Mouse (Mus musculus) cerebellum, adult 9-10 months (tissue): ENCODE measurements around the gene Minos1.
A peak's percentile ranks its signal among the peaks of the same experiment; 100 is the strongest.

Experiments
- DNase-seq: peaks from one replicate; pipeline ENCODE4 v3.0.0; 2022

The Minos1 gene

DNA sequence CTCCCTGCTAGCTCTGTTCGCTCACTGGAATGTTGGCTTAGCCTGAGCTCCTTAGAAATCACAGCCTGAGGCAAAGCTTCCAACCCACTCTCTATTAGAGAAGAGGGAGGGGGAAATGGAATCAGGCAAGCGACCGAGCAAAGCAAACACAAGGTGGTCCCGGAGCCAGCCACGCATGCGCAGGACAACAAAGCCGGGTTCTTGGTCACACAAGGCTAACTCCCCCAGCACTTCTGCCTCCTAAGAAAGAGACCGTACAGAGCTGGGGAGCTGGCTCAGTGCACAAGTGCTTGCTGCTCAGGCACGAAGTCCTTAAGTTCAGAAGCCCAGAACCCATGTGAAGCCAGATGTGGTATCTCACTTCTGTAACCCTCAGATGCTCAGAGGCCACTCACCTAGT is 12.1 kb upstream of the Minos1 start:
- no peak for DNase-seq

DNA sequence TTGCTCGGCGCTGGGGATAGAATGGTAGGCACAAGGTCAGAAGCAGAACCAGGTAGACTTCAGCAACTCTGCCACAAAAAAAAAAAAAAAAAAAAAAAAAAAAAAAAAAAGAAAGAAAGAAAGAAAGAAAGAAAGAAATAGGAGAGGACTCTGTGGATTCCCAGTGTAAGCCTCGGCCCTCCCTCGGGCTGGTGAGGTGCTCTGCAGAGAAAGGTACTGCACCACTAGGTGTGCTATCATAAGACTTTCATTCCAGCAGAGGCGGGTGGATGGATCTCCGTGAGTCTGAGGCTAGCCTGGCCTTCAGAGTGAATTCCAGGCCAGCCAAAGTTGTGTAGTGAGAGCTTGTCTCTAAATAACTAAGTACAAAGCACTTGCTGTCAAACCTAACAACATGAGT is 10.9 kb upstream of the Minos1 start:
- no peak for DNase-seq

DNA sequence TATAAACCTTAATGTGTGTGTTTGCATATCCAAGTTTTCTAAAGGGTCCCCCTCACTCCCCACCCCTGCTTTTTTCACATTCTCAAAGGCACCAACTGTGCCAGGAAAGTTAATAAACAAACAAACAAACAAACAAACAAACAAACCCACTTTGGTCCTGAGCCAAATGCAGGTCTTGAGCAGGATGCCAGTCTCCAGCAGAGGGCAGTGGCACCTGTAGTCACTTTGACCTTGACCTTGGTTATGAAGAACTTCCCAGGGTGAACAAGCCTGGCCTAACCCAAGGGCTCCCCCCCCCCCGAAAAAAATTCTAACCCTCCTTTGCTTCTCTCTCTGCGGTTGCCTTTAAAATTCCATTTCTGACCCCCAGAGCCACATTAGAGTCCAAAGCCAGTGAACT is 9.4 kb upstream of the Minos1 start:
- no peak for DNase-seq

GRCm38 (mm10) chr4:139136011-139136410 is 5.1 kb upstream of the Minos1 start:
- no peak for DNase-seq

GRCm38 (mm10) chr4:139133109-139133508 is 2.2 kb upstream of the Minos1 start:
- DNase-seq = no peak

DNA sequence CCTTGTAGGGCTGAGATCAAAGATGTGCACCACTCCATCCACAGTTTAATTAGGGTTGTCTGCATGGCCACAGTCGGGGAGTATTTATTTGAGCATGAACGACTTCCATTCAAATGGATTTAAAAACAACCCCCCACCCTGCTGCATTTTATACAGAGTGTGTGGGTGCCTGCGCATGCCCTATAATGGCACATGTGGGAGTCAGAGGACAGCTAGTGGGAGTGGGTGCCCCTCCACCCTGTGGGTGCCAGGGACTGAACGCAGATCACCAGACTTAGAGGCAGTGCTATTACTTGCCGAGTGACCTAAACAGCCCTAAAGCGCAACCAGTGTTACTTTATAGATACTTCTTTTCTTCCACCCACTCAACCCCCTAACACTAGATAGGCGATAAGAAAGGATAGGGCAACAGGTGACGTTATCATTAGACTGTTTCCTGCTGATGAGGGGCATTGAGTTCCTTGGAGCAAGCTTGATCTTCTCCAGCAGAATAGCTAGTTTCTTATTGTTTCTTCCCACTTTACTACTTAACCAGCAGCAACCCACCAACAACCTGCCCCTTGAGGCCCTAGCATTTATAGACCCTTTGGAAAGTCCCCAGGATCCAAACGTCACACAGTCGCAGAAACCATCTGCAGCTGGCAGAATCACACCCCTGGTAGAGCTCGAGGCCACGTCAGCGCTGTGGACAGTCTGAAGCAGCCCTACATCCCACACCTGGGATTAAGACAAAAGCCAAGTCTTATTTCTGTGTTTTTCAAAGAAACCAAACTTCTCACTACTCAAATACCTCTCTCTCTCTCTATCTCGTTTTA is 1.2 kb upstream of the Minos1 start:
- DNase-seq = peak; percentile 32

DNA sequence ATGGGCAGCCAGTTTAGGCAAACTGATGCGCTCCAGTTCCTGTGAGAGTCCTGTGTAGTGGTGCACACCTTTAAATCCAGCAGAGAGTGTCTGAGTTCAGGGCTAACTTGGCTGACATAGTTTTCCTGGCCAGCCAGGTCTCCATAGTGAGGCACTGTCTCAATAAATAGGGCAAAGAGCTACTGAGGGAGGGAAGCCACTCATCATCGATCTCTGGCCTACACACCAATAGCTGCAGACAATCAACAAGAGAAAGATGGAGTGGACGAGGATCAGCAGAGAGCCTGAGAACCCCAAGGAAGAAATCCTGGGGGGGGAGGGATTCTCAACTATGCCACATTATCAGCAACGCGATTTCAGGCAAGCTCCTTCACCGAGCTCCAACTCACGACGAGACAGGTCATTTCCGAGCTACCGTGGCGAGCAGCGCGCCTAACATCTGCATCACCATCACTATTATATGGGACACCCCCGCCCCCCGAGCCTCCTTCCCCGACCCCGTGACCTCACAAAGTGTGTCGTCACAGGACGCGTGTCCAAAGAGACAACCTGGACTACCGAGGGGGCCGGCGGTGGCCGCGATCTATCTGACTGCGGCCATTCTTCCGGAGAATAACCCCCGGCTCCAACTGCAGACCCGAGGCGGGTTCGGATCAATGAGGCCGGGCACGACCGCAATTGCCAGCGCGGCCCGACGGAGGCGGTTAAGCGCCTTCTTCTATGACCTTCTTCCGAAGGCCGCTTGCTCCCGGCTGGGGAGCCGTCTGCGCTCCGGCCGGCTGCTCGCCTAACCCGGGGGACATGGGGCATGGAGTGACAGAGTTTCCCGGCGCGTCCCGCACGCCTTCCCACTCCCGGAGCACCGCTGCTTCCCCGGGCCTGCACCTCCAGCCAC is 860 bp downstream of the Minos1 start:
- peak; percentile 46 for DNase-seq

- DNase-seq = no peak
These were observed 4.4 kb downstream of the Minos1 start for GRCm38 (mm10) chr4:139126475-139126874.

DNA sequence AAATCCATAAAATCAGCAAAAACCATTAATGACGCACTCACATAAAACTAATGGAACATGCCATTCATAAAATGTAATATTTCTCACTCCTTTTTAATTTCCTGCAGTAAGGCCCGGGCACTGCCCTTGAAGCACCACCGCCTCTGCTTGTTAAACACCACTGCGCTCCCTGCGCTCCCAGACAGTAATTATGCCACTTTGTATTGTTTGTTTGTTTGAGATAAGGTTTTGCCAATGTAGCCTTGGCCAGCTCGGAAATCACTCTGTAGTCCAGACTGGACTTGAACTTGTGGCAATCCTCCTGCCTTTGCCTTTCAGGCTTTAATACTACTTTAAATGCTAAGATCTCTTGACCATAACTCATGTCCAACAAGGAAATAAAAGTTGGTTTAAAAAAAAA is 6.0 kb downstream of the Minos1 start:
- no peak for DNase-seq

DNA sequence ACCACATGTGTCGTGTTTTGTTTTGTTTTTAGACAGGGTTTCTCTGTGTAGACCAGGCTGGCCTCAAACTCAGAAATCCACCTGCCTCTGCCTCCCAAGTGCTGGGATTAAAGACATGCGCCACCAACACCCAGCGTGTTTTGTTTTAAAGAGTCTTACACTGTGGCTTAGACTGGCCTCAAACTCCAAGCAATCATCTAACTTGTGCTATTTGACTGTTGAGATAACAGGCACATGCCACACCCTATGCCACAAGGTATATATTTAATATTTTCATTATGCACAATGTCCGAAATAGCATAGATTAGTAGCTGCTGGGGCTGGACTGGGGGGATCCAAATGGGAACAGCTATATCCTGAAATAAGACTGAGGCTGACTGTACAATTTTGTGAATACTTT is 8.4 kb downstream of the Minos1 start:
- no peak for DNase-seq

- DNase-seq = no peak
These were observed 9.9 kb downstream of the Minos1 start for GRCm38 (mm10) chr4:139120998-139121397.

DNA sequence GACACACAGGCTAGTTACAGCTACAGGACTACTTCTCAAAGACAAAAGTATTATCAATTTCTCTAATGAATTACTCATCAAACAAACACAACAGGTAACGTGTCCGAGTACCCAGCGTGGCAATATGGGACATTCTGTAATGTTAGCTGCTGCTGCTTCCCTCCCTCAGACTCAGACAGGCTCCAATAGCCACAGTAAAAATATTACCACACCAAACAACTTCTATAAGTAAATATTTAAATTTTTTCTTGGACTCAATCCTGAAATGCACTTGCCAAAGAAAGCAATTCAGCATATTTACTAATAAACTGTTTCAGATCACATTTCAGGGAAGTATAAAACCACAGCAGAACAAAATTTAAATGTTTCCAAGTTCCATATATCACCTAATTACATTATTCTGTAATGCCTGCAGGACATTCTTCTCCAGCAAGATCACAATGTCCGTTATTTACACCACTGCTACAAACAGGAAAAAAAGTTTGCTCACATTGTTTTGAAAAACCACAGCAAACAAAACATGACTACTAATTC is 10.6 kb downstream of the Minos1 start:
- no peak for DNase-seq

DNA sequence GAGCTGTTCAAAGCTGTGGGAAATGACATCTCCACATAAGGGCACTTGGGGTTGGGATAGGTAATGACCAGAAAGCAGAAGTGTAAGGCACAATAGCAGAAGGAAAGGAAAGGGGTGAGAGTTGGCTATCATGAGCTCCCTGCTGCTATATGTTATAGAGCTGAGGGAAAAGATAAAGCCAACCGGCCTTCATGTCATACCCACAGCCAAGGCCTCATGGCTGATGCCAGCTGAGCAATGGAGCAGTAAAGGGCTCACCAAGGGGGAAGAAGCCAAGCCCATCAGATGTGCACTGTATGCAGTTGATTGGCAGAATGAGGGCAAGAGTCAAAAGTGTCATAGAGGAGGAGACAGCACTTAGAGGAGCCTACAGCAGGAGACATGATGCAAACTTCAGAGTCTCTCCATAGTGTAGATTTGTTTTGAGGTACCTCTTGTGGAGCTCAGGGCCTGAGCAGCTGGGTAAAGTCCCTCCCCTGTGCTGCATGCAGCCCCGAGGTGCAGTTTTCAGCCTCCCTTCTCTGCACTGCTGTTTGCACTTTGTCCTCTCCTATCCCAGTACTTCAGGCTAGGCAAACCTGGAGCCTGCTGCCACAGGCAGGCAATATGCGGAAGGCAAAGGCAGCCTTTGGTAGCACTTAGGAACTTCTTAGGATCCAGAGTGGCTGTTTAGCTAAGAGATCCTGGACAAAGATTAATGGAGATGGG is 14.4 kb downstream of the Minos1 start:
- DNase-seq = no peak

DNA sequence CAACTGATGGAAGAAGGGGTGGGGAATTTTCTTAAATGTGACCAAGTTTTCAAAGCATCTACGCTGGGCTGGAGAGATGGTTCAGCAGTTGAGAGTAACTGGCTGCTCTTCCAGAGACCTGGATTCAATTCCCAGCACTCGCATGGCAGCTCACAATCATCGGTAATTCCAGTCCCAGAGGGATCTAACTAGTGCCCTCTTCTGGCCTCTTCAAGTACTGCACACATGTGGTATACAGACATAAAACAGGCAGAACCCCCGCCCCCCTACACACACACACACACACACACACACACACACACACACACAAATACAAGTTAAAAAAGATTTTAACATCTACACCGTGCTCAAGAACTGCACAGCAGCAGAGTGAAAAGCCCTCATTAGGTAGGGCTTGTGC is 15.2 kb downstream of the Minos1 start:
- DNase-seq = no peak

DNA sequence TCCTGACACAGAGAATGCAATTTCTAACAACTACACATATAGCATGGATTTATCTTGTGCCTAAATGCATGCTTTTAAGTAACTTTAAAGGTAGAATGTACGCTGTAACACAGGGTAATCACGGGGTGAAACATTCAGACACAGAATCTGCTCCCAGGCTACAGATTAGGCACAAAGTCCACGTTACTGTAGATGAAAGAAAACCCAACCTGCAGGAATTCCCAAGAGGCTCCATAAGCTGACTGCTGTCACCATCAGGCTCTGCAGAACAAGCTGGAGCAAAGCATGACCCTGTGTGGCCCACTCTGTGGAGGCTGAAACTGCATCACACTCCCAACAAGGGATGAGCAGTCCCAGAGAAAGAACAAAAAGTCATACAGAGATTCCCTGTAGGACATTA is 18.4 kb downstream of the Minos1 start:
- no peak for DNase-seq

DNA sequence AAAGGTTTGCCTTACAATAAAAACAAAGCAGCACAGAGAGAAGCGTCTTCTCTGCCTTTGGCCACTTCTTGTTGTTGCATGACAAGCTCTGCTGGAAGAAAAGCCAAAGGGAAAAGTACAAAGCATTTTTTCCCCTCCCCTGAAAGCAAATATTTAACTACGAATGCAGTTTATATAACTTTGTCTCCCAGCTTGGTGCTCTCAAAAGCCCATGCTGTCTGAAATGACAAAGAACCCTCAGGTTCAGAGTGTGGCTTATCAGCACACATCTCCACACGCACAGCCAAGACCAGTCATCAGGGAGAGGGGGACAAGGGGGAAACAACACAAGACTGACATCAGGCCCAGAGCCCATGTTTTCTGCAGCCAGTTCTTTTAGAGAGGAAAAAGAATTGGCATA is 19.5 kb downstream of the Minos1 start:
- DNase-seq = no peak

DNA sequence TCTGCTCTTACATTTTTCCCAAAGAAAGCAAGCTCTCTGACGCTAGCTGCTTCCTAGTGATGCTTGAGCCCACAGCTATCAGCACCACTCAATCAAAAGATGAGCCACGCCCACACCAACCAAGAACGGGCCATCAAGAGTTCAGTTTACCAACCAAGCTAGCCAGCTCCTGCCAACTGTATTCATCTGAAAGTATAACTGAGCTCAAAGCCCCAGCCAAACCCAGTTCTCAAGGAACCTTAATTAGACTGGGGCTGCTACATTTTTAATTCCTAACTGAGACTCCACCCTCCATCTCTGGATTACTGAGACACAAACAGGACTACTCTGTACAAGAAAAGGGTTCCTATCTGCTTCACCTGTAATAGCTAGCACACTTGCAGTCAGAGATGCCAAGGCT is 20.1 kb downstream of the Minos1 start:
- DNase-seq = no peak

DNA sequence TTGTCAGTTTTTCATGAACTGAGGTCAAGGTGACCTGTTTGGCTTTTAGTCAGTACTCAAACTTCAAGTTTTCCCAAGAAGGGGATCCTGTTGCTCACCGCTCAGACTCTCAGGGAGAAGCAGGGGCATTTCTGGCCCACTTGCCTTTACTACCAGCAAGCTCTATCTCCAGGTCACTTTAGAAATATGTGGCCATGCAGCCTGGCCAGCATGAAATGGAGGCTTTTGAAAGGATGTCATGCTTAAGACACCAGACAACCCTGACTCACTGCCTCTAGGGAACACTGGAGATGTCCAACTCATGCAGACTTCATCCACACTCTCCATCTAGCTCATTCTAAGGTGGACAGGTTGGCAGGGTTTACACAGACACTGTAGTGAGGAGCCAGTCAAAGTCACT is 25.5 kb downstream of the Minos1 start:
- no peak for DNase-seq

DNA sequence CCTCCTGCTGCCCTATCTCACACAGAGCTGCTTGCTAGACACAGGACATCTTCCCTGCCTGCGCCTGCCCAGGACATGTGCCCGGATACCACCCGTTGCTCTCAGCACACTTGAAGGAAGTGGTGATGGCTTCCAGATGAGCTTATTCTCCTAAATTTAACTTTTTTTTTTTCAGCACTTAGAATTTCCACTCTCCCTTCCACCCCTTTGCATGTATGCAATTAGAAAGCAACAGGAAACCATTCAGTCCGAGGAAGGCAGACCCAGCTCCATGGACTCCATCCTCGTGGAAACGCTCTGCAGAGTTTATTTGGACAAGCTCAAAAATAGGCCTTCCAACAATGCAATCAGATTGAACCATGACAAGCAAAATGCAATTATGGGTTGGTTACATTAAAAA is 29.4 kb downstream of the Minos1 start:
- DNase-seq = no peak

GRCm38 (mm10) chr4:139100326-139100725 is 30.6 kb downstream of the Minos1 start:
- no peak for DNase-seq

GRCm38 (mm10) chr4:139096201-139096600 is 34.7 kb downstream of the Minos1 start:
- no peak for DNase-seq

DNA sequence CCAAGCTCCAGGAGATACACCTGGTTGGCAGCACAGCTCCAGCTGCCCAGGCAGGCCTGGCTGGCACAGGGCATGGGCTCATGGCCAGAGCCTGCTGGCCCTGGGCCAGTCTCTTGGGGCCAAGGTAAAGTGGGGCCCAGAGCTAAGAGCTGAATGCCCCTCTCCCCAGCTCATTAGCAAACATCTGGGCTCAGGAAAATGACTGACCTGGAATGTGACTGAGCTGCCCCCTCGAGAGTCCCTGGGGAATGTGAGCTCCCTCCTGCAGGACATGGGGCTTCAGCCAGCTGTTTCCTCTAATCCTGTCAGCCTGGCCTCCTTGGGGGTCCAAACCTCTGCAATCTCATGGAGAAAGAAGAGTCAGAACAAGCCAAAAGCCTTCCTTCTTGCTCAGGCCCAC is 35.5 kb downstream of the Minos1 start:
- no peak for DNase-seq

- no peak for DNase-seq
These were observed 37.8 kb downstream of the Minos1 start for GRCm38 (mm10) chr4:139093196-139093530.
